Mouse (Mus musculus) megakaryocyte, embryonic 14.5 days (primary cell): ENCODE measurements around the gene AI182371. TPM values are rescaled to one million over a fixed set of nuclear protein-coding genes. Genes with fewer than 3 reads are reported as not detected.

ENCODE experiments used
- H3K27me3 ChIP-seq: replicated peaks from 2 replicates; pipeline ENCODE3; 2012; ENCODE audit warnings: inconsistent platforms
- H3K36me3 ChIP-seq: replicated peaks from 2 replicates; pipeline ENCODE3; 2012; ENCODE audit warnings: low read length, inconsistent platforms, mixed read lengths
- H3K4me1 ChIP-seq: 2 replicates; pipeline ENCODE4 v1.6.1; 2012; ENCODE audit warnings: inconsistent platforms
- H3K4me3 ChIP-seq: replicated peaks from 2 replicates; pipeline ENCODE3; 2012; ENCODE audit warnings: moderate library complexity, mild to moderate bottlenecking, inconsistent platforms
- H3K9me3 ChIP-seq: 2 replicates; pipeline ENCODE4 v1.6.1; 2012; ENCODE audit warnings: inconsistent platforms
- FLI1 ChIP-seq: IDR thresholded peaks from 2 replicates; pipeline ENCODE4 v1.6.1; 2012; ENCODE audit warnings: low read length, inconsistent platforms, mixed read lengths
- GATA1 ChIP-seq: IDR thresholded peaks from 3 replicates; pipeline ENCODE4 v1.6.1; 2012; ENCODE audit warnings: mixed read lengths, low read length, inconsistent platforms, borderline replicate concordance
- polyA plus RNA-seq: library from polyadenylated mRNA; stranded (reverse); fragments of >175 nt; gene quantifications from 2 replicates; pipeline ENCODE4 v1.2.3, GENCODE M21; 2012; ENCODE audit warnings: low replicate concordance; ENCODE audit not compliant: insufficient read depth

Gene AI182371
- polyA plus RNA-seq, 1 experiment: 0.23 TPM

GRCm38 (mm10) chr2:35074328-35074727 is 27.0 kb downstream of the AI182371 start:
- Histone ChIP-seq H3K36me3 (no peaks in the 10 kb centered on the region), H3K27me3 (peaks cover 44% of the 10 kb centered on the region), H3K4me3 (no peak overlapping the region), H3K9me3 (peaks cover 28% of the 10 kb centered on the region), H3K4me1 (no peaks in the 10 kb centered on the region)
- TF ChIP-seq GATA1: no peak
- no peak for TF ChIP-seq FLI1

- Histone ChIP-seq H3K4me3 (no peak overlapping the region), H3K4me1 (no peaks in the 10 kb centered on the region), H3K36me3 (no peaks in the 10 kb centered on the region), H3K9me3 (peaks cover 28% of the 10 kb centered on the region), H3K27me3 (peaks cover 48% of the 10 kb centered on the region)
- TF ChIP-seq GATA1 (no peak), FLI1 (no peak)
Observed at GRCm38 (mm10) chr2:35072547-35072946, 28.8 kb downstream of the AI182371 start.

GRCm38 (mm10) chr2:35070275-35070674 is 31.1 kb downstream of the AI182371 start:
- H3K27me3 ChIP-seq: peaks cover 45% of the 10 kb centered on the region
- TF ChIP-seq GATA1 (no peak), FLI1 (no peak)
- peaks cover 28% of the 10 kb centered on the region for H3K9me3 ChIP-seq
- no peaks in the 10 kb centered on the region for H3K36me3 ChIP-seq
- 0 out of 2 replicates have a peak, but pooled peaks cover 6% of the 10 kb centered on the region for H3K4me1 ChIP-seq
- H3K4me3 ChIP-seq: no peak overlapping the region

GRCm38 (mm10) chr2:35069124-35069523 is 32.2 kb downstream of the AI182371 start:
- no peaks in the 10 kb centered on the region for H3K36me3 ChIP-seq

GRCm38 (mm10) chr2:35067117-35067516 is 34.2 kb downstream of the AI182371 start:
- TF ChIP-seq GATA1: no peak
- no peak for TF ChIP-seq FLI1
- no peaks in the 10 kb centered on the region for H3K9me3 ChIP-seq
- H3K27me3 ChIP-seq: peaks cover 35% of the 10 kb centered on the region
- H3K36me3 ChIP-seq: no peaks in the 10 kb centered on the region
- 0 out of 2 replicates have a peak, but pooled peaks cover 6% of the 10 kb centered on the region for H3K4me1 ChIP-seq
- H3K4me3 ChIP-seq: no peak overlapping the region

More at GRCm38 (mm10) chr2:35069124-35069523, 32.2 kb downstream of the AI182371 start:
- H3K27me3 ChIP-seq: peaks cover 38% of the 10 kb centered on the region
- H3K4me1 ChIP-seq: 0 out of 2 replicates have a peak, but pooled peaks cover 6% of the 10 kb centered on the region
- H3K4me3 ChIP-seq: no peak overlapping the region
- peaks cover 16% of the 10 kb centered on the region for H3K9me3 ChIP-seq
- TF ChIP-seq FLI1: no peak
- no peak for TF ChIP-seq GATA1

- TF ChIP-seq FLI1 (no peak), GATA1 (no peak)
- H3K9me3 ChIP-seq: no peaks in the 10 kb centered on the region
- no peak overlapping the region for H3K4me3 ChIP-seq
- no peaks in the 10 kb centered on the region for H3K36me3 ChIP-seq
- 0 out of 2 replicates have a peak, but pooled peaks cover 6% of the 10 kb centered on the region for H3K4me1 ChIP-seq
- peaks cover 33% of the 10 kb centered on the region for H3K27me3 ChIP-seq
Observed at GRCm38 (mm10) chr2:35066525-35067082, 34.7 kb downstream of the AI182371 start.

GRCm38 (mm10) chr2:35063333-35064030 is 37.9 kb downstream of the AI182371 start:
- Histone ChIP-seq H3K4me1 (0 out of 2 replicates have a peak, but pooled peaks cover 6% of the 10 kb centered on the region), H3K36me3 (no peaks in the 10 kb centered on the region), H3K9me3 (no peaks in the 10 kb centered on the region), H3K27me3 (peaks cover 22% of the 10 kb centered on the region), H3K4me3 (no peak overlapping the region)
- TF ChIP-seq GATA1: no peak
- no peak for TF ChIP-seq FLI1

- H3K9me3 ChIP-seq: no peaks in the 10 kb centered on the region
- peaks cover 14% of the 10 kb centered on the region for H3K27me3 ChIP-seq
- H3K36me3 ChIP-seq: no peaks in the 10 kb centered on the region
- H3K4me1 ChIP-seq: 0 out of 2 replicates have a peak, but pooled peaks cover 1% of the 10 kb centered on the region
- no peak within 1 kb of the TSS for H3K4me3 ChIP-seq
- TF ChIP-seq FLI1 (no peak), GATA1 (no peak)
Observed at GRCm38 (mm10) chr2:35061338-35061737, 40.0 kb downstream of the AI182371 start, which contains the start of gene Hc. Gene Hc (minus strand): TSS chr2:35061438.

GRCm38 (mm10) chr2:35060897-35061296 is 40.4 kb downstream of the AI182371 start:
- Histone ChIP-seq H3K4me1 (no peaks in the 10 kb centered on the region), H3K4me3 (no peak overlapping the region), H3K9me3 (no peaks in the 10 kb centered on the region), H3K36me3 (no peaks in the 10 kb centered on the region), H3K27me3 (peaks cover 15% of the 10 kb centered on the region)
- TF ChIP-seq FLI1: no peak

GRCm38 (mm10) chr2:35060256-35060655 is 41.1 kb downstream of the AI182371 start:
- Histone ChIP-seq H3K4me3 (no peak overlapping the region), H3K4me1 (no peaks in the 10 kb centered on the region), H3K27me3 (peaks cover 18% of the 10 kb centered on the region), H3K36me3 (no peaks in the 10 kb centered on the region), H3K9me3 (no peaks in the 10 kb centered on the region)
- TF ChIP-seq GATA1 (no peak), FLI1 (no peak)
